Mouse (Mus musculus): ENCODE data around the gene Rnf41. TPM values are rescaled to one million over a fixed set of nuclear protein-coding genes. Genes with fewer than 3 reads are reported as not detected.

Gene Rnf41
- total RNA-seq (2023), result 28.5 TPM

GRCm38 (mm10) chr10:128411211-128412054 lies at the start of gene Rnf41, which contains the start of gene Nabp2:
Gene Rnf41 (plus strand): TSS chr10:128411657.
Gene Nabp2 (minus strand): TSS chr10:128411492.

GRCm38 (mm10) chr10:128368402-128369217 lies 42.8 kb upstream of the Rnf41 start, which contains the start of gene Coq10a:
Gene Coq10a (minus strand): TSS chr10:128368997.

GRCm38 (mm10) chr10:128376455-128377211 lies 34.8 kb upstream of the Rnf41 start, which contains the start of gene Ankrd52:
Gene Ankrd52 (plus strand): TSS chr10:128377115.

GRCm38 (mm10) chr10:128401056-128401455 lies 10.4 kb upstream of the Rnf41 start, which contains the start of gene Slc39a5:
Gene Slc39a5 (minus strand): TSS chr10:128401229.

GRCm38 (mm10) chr10:128458719-128459408 lies 47.4 kb downstream of the Rnf41 start, which contains the start of gene Smarcc2:
Gene Smarcc2 (plus strand): TSS chr10:128459248.

Other genes with a start within 250 kb of the Rnf41 start
- 49.3 TPM for gene Rbms2, start 231.4 kb upstream of the Rnf41 start, total RNA-seq (2023)
- not detected for gene Gls2, start 217.2 kb upstream of the Rnf41 start, total RNA-seq (2023)
- gene Spryd4, start 199.8 kb upstream of the Rnf41 start, total RNA-seq (2023), result 16.1 TPM
- not detected for gene Mip, start 185.8 kb upstream of the Rnf41 start, total RNA-seq (2023)
- 30.5 TPM for gene Timeless, start 179.6 kb upstream of the Rnf41 start, total RNA-seq (2023)
- not detected for gene Apon, start 157.6 kb upstream of the Rnf41 start, total RNA-seq (2023)
- gene Apof, start 143.0 kb upstream of the Rnf41 start, total RNA-seq (2023), result not detected
- gene Stat2, start 141.1 kb upstream of the Rnf41 start, total RNA-seq (2023), result 64.0 TPM
- not detected for gene Il23a, start 112.9 kb upstream of the Rnf41 start, total RNA-seq (2023)
- 41.8 TPM for gene Pan2, start 108.3 kb upstream of the Rnf41 start, total RNA-seq (2023)
- 29.1 TPM for gene Cnpy2, start 89.2 kb upstream of the Rnf41 start, total RNA-seq (2023)
- gene Cs, start 73.9 kb upstream of the Rnf41 start, total RNA-seq (2023), result 90.9 TPM
- 27.2 TPM for gene Coq10a, start 42.7 kb upstream of the Rnf41 start, total RNA-seq (2023)
- gene Ankrd52, start 34.5 kb upstream of the Rnf41 start, total RNA-seq (2023), result 51.7 TPM
- gene Slc39a5, start 10.4 kb upstream of the Rnf41 start, total RNA-seq (2023), result not detected
- 39.4 TPM for gene Nabp2, start 165 bp upstream of the Rnf41 start, total RNA-seq (2023)
- 126 TPM for gene Smarcc2, start 47.6 kb downstream of the Rnf41 start, total RNA-seq (2023)
- 738 TPM for gene Myl6, start 82.5 kb downstream of the Rnf41 start, total RNA-seq (2023)
- gene Myl6b, start 87.0 kb downstream of the Rnf41 start, total RNA-seq (2023), result not detected
- 269 TPM for gene Esyt1, start 114.2 kb downstream of the Rnf41 start, total RNA-seq (2023)
- gene Zc3h10, start 136.1 kb downstream of the Rnf41 start, total RNA-seq (2023), result 34.6 TPM
- gene Rpl41, start 137.6 kb downstream of the Rnf41 start, total RNA-seq (2023), result 4,129 TPM
- 68.6 TPM for gene Pa2g4, start 154.3 kb downstream of the Rnf41 start, total RNA-seq (2023)
- 1.3 TPM for gene Erbb3, start 178.0 kb downstream of the Rnf41 start, total RNA-seq (2023)
- gene Rps26, start 215.1 kb downstream of the Rnf41 start, total RNA-seq (2023), result 1,438 TPM
- gene Ikzf4, start 234.3 kb downstream of the Rnf41 start, total RNA-seq (2023), result 7.3 TPM